Mouse (Mus musculus) lung, postnatal 14 days (tissue): ENCODE results near the gene Limd2.
A peak's percentile ranks its signal among the peaks of the same experiment; 100 is the strongest.
"Not testable (repeated sequence)": the region's sequence is repeated elsewhere in the genome, so short reads cannot be mapped to it uniquely, and the experiment has no call there.

Source experiments
- DNase-seq: peaks from one replicate; pipeline ENCODE4 v3.0.0; 2021

Limd2 gene

GRCm38 (mm10) chr11:106160841-106161721, at the start of gene Limd2, which contains the start of gene Gm10840:
Gene Limd2 (minus strand): TSS chr11:106160860.
Gene Gm10840 (plus strand): TSS chr11:106160850.
- peak; percentile 60 for DNase-seq

DNA sequence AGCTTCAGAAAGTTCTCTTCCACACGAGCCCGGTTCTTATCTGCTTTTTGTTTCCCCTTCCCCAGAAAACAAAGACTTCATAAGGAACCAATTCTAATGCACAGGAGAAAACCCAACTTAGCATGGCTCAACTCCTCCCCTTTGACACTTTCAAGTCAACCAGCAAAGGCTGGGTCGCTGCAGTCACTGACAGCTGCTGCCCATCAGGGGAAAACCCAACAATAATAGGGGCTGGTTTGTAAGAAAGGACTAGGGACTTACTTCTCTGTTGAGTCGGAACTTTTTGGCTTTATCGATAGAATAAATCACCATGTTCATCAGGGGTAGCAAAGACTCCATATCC, 41.4 kb upstream of the Limd2 start, which contains the start of gene Strada:
Strada (minus strand) TSS at position 46 of the 343 bp plus-strand sequence.
- no peak for DNase-seq

GRCm38 (mm10) chr11:106201337-106202122, 40.9 kb upstream of the Limd2 start:
- DNase-seq: no peak

DNA sequence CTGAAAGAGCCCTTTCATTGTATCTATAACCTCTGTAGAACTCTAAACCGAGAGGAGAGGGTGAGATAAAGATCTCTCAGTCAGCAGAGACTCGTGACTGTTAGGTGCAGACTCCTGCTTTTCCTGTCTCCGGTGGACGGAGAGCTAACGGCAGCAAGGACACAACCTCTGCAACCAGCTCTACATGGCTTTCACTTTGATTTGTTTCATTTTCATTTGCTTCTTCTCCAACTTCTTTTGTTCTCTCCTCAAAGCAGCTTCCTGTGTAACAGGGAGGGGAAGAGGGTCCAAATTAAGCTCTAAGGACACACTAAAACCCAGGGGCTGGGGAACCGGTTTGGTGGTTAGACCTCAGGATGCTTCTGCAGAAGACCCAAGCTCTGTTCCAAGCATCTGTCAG, 40.1 kb upstream of the Limd2 start:
- DNase-seq: no peak

DNA sequence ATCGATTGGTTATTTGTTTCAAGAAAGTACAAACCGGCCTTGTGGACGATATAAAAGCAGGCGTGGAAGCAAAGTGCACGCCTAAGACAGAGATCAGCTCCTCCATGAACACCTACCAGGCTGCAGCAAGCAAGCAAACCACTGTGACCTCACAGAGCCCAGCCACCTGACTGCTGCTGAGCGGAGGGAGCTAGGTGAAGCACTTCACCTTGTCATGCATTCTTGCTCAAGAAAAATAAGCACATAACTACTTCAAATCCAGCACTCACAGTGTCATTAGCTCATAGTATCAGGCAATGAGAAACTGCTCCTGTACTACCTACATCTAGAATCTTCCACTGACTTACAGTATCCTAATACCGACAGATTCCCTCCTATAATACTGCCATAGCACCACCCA, 39.3 kb upstream of the Limd2 start:
- not testable (repeated sequence) for DNase-seq

- DNase-seq: no peak
Measured at GRCm38 (mm10) chr11:106198277-106198676, 37.6 kb upstream of the Limd2 start.

DNA sequence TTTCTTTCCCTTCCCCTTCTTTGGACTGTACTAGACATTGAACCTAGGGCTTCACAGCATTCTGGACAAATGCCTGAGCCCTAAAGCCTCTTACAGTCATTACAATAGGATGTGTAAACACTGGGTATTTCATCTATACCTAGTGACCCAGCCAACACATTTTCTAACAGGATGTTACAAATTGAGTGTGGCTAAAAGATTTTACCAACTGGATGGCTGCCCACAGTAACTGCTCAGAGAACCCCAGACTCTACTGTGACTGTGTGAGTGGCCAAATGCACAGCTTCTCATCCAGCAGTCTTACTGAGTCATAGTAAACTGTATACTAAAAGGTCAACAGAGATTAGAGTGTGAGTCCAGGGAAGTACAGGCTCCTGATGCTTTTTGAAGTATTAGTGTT, 34.7 kb upstream of the Limd2 start:
- DNase-seq: no peak

DNA sequence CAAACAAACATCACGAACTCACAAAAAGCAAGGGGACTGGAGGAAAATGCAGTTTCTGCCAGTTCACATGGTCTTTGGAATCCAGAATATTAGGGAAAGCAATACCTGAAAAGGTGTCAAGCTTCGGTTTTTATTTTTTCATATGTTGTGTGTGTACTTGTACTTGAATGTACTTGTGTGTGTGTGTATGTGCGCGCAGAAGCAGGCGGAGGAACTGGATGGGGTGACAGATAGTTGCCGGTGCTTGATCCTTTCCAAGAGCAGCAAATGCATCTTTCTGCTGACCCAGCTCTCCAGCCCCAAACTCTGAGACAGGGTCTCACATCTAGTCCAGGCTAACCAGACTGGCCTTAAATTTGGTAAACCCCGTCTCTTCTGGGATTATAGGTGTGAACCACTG, 34.2 kb upstream of the Limd2 start:
- DNase-seq: no peak

DNA sequence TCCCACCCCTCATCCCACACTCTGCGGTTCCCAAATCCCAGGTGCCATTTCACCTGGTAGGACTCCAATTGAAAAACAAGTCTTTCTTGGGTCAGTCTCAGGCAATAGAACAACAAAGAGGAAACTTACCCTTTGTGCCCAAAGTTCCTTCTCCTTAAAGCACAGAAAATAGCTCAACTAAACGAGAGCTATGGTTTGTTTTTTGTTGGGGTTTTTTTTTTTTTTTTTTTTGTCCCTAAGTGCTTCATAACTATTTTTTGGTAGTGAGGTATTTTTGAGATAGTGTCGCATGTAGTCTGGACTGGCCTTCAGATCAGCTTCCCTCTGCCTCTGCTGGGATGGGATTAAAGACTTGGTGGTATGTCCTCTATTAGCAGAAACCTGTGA, 33.5 kb upstream of the Limd2 start:
- DNase-seq: no peak

DNA sequence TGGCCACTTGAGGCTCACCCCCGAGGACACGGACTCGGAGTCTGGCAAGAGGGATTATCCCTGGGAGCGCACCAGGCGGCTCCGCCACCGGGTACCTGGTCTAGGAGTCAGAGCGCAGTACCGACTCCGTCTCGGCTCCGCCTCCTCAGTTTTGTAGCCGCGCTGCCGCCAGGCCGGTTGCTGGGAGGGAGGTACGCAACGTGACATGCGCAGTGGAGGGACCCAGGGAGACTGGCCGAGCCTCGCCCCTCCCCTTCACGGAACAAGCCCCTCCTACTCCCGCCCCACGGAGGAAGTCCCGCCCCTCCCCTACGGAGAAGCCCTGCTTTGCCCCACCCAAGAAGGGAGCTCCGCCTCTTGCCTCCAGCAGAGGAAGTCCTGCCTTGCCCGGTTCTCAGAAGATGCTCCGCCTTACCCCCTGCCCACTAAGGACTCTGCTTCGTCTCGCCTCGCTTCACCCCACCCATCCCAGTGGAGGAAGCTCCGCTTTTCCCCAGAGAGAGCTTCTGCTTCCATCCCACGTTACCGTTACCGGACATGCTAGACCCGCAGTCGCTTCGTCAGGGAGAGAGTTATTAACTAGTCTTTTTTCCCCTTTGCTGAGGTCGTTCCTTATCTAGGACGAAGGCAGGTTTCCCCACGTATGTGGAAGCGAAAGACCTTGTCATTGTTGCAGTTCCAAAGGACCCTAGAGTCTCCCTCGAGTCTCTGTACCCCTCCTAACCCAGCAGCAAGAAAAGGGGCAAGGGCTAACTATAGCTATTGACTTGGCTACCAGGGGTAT, 32.9 kb upstream of the Limd2 start:
- DNase-seq: peak; percentile 98

DNA sequence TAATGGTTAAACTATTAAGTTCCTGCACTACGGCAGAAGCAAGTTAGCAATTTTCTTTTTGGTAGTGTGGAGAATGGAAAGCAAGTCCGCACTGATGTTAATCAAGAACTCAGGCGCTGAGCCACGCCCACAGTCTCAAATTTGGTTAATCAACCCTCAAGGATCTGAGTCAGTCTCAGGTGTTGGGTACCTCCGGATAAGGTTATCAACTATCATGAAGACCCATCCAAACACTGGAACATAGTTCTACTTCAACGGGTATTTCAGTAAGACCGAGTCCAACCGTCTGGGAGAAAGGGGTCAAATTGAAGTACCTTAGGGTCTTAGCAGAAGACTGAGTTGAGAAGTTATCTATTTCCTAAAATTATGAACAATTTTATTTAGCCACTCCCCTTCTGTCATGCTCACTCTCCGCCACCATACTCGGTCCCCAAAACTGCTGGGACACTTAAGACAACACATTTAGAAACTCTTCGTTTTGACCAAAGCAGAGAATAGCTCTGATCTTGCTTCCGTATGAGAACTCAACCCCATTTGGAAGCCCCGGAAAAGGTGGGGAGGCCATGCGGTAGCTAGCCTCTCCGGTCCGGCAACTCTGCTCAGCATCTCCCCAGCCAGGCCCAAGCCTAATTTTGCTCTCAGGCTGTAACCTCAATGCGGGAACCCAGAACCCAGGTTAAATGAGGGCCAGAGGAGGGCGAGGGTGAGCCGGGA, 32.2 kb upstream of the Limd2 start:
- no peak for DNase-seq

- no peak for DNase-seq
Measured at GRCm38 (mm10) chr11:106192241-106192640, 31.6 kb upstream of the Limd2 start.

DNA sequence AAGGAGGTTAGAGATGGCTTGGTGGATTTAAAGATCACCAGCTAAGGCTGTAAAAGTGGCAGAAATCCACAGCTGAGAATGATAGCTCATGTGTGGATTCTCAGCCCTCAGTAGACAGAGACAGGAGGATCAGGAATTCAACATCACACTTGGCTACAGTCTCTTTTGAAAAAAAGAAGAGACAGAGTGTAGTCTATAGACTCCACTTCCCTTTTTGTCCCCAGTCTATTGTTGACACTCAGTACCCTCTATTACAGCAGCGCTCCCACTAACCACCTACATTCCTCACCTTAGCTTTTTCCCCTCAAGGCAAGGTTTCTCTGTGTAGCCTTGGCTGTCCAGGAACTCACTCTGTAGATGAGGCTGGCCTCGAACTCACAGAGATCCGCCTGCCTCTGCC, 31.1 kb upstream of the Limd2 start:
- DNase-seq: no peak

- no peak for DNase-seq
Measured at GRCm38 (mm10) chr11:106187326-106187725, 26.7 kb upstream of the Limd2 start.

GRCm38 (mm10) chr11:106180449-106180801, 19.8 kb upstream of the Limd2 start:
- no peak for DNase-seq

DNA sequence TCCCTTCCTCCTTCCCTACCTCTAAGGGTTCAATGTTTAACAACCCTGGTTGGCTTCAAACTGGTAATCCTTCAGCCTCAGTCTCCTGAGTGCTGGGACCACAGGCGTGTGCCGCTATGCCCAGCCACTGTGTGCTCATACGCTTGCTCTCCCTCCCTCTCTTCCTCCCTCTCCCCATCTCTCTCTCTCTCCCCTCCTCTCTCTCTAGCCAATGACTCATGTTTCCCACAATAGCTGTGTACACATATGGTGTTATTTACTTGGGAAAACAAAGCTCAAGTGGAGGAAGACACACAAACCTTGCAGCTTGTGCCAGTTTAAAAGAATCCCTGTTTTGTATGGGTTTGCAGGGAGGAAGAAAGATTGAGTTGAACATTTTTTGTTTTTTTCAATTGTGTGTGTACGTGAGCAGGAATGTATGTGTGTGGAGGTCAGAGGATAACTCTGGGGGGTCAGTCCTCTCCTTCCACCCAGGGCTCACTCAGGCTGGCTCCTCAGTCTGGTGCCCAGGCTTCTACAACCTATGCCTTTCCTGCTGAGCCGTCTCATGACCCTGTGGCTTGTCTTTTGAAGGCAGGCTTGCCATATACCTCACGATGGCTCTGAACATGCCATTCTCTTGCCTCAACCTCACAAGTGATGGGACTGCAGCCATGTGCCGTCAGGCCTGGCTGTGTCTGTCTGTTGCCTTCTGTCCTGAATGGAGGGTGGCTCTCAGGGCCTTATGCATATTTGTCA, 19.2 kb upstream of the Limd2 start:
- DNase-seq: no peak

- DNase-seq: no peak
Measured at GRCm38 (mm10) chr11:106178036-106178782, 17.5 kb upstream of the Limd2 start.

DNA sequence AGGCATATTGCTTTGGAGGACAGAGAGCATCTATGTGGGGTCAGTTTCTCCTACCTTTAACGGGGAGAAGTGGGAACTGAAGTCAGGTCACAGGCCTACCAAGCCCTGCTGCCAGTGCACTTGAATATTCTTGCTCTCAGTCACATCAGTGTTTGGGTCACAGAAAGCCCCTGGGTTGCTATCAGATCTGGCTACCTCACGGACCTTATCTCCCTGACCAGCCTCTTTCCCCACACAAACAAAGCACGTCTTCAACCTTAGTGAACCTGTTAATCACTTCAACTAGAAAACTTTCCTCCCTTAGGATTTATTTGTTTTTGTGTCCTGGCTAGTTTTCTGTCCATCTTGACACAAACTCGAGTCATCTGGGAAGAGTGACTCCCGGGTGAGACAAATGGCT, 15.7 kb upstream of the Limd2 start:
- no peak for DNase-seq

- DNase-seq: no peak
Measured at GRCm38 (mm10) chr11:106175081-106175480, 14.4 kb upstream of the Limd2 start.

- DNase-seq: no peak
Measured at GRCm38 (mm10) chr11:106174372-106174771, 13.7 kb upstream of the Limd2 start.

DNA sequence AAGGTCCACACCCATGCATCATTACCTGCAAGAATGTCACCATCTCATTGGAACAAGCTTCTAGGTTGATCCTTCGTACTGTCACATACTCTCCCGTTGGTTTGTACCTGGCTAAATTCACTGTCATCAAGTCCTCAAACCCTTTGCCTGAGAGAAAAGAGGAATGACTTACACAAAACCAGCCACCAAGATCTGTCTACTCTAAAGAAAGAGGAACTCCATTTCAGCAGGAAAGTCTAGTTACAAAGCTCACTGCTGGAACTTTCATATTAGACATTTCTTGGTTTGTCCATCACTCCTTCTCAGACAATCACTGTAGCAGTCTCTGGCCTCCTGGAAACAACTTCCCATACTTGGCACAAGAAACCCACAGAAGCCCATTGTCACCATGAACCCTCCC, 12.6 kb upstream of the Limd2 start:
- no peak for DNase-seq
